14 mouse cellular contexts compared by ENCODE assay signal in the genomic region with DNA sequence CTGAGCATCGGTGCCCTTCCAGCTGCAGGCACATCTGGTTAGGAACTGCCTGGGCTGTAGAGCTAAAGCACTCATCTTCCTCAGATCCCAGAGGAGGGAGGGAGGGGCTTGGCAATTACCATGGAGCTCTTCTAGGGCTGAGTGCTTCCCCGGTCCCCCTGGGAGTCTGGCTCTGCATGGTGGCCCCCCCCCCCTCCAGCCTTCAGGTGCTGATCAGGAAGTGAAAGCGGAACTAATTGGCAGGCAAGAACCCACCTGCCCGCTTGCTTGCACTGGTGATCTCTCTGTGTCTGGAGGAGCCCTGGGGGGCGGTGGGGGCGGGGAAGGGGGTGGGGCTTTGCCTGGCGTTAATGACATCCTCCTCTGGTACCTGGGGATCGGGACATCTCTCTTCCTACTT. TPM values are rescaled to one million over a fixed set of nuclear protein-coding genes. Genes with fewer than 3 reads are reported as not detected.
DNase-seq lines count a peak whose midpoint lies in the region; ATAC-seq lines count a peak whose summit lies in the region.
"Had no signal": no experiment of that assay in that cellular context is flagged by ENCODE, and none has a peak within 500 bp of the region (broad histone marks: within the 10 kb centered on the region; RNA-seq: fewer than 3 reads in every experiment).

No protein-coding gene starts in this region.

- H3K9ac ChIP-seq in hindbrain, embryonic 16.5 days (ENCODE audit: low read depth, low read length), result peak overlapping the region; percentile 38
- H3K9ac ChIP-seq: heart, embryonic 13.5 days; limb, embryonic 15.5 days had no signal

- peaks cover 16% of the 10 kb centered on the region for H3K4me1 ChIP-seq in hindbrain, embryonic 16.5 days (ENCODE audit: control insufficient read depth, insufficient read depth, low read depth, low read length)

- DNase-seq in embryo, embryonic 10 days (ENCODE audit: low spot score), result peak; percentile 16
- no peak for DNase-seq in embryo, embryonic 9.5 days (ENCODE audit: extremely low spot score)
- DNase-seq in retina, embryonic 14.5 days (ENCODE audit: low spot score), result peak; percentile 36
- DNase-seq in retina, postnatal 1 day, result no peak
- no peak for DNase-seq in urinary bladder, postnatal 25 days (ENCODE audit: low spot score)
- DNase-seq in layer of hippocampus, postnatal 25 days (ENCODE audit: extremely low spot score in 1 of 2, low spot score in 1 of 2), result no peak
- DNase-seq: adrenal gland, adult 8-10 months; thymus, postnatal 14 days had no signal

- no peak overlapping the region for H3K4me3 ChIP-seq in hindbrain, embryonic 16.5 days (ENCODE audit: low read length)
- H3K4me3 ChIP-seq: heart, embryonic 13.5 days; limb, embryonic 15.5 days had no signal

- H3K27ac ChIP-seq in hindbrain, embryonic 16.5 days (ENCODE audit: low read depth, low read length), result no peak overlapping the region
- H3K27ac ChIP-seq: heart, embryonic 13.5 days; limb, embryonic 15.5 days; macrophage had no signal

- no peaks in the 10 kb centered on the region for H3K36me3 ChIP-seq in hindbrain, embryonic 16.5 days (ENCODE audit: control insufficient read depth, insufficient read depth, low read length)
- H3K36me3 ChIP-seq: heart, embryonic 13.5 days; limb, embryonic 15.5 days had no signal

- ATAC-seq in hindbrain, embryonic 16.5 days, result 0 out of 2 replicates have a peak, but pooled peaks have one; percentile 10
- ATAC-seq in neutrophil, adult 5-6 weeks (ENCODE audit: extremely low read depth, insufficient number of reproducible peaks, low FRiP score, poor library complexity, severe bottlenecking), result peak; percentile 77

- H3K27me3 ChIP-seq in hindbrain, embryonic 16.5 days (replicated peaks; ENCODE audit: control insufficient read depth, insufficient read depth, low read length), result no peaks in the 10 kb centered on the region

- H3K9me3 ChIP-seq in hindbrain, embryonic 16.5 days (ENCODE audit: control insufficient read depth, low read length), result no peaks in the 10 kb centered on the region
- H3K9me3 ChIP-seq: heart, embryonic 13.5 days; limb, embryonic 15.5 days had no signal

- WGBS in hindbrain, embryonic 16.5 days, result 1% methylated on average over 8 of the region's 8 CpGs

- H3K4me2 ChIP-seq in hindbrain, embryonic 16.5 days (ENCODE audit: low read length), result 0 out of 2 replicates have a peak overlapping the region, but pooled peaks have one; percentile 2
- H3K4me2 ChIP-seq: heart, embryonic 13.5 days; limb, embryonic 15.5 days had no signal

RNA-seq across cellular contexts. Expression of gene Cntn2, which starts 9.2 kb away (rescaled TPM):
- polyA plus RNA-seq in hindbrain, embryonic 16.5 days (2015; fragmentation: Nextera tagmentation; extraction: Ambion mirVana), result 24.3 and 31.0 TPM in 2 replicates
- under 0.01 TPM in 2 replicates for total RNA-seq in neutrophil, adult 5-6 weeks (2017)
- 10 to 100 TPM; 69.3 to 69.6 TPM for total RNA-seq in layer of hippocampus, postnatal 25 days (2021)
- total RNA-seq: gastrocnemius, adult 8-10 months had no signal
- polyA plus RNA-seq: macrophage had no signal

RNA-seq across cellular contexts. Expression of gene Tmem81, which starts 27.8 kb away (rescaled TPM):
- 0.56 and 0.95 TPM in 2 replicates for polyA plus RNA-seq in hindbrain, embryonic 16.5 days (2015; fragmentation: Nextera tagmentation; extraction: Ambion mirVana)
- 11.3 and 11.7 TPM in 2 replicates for total RNA-seq in neutrophil, adult 5-6 weeks (2017)
- 1 to 10 TPM; 5.3 to 6.2 TPM for total RNA-seq in layer of hippocampus, postnatal 25 days (2021)

RNA-seq across cellular contexts. Expression of gene Rbbp5, which starts 56.7 kb away (rescaled TPM):
- polyA plus RNA-seq in hindbrain, embryonic 16.5 days (2015; fragmentation: Nextera tagmentation; extraction: Ambion mirVana), result 36.4 and 45.2 TPM in 2 replicates
- 49.8 and 57.6 TPM in 2 replicates for total RNA-seq in neutrophil, adult 5-6 weeks (2017)
- total RNA-seq in layer of hippocampus, postnatal 25 days (2021), result 10 to 100 TPM; 59.0 to 62.8 TPM

Comparison
In these comparisons a context has a peak if more than half of its experiments do, and no peak if none do; other contexts are left out.
1. DNase-seq: peak in embryo, embryonic 10 days (single experiment) and retina, embryonic 14.5 days (single experiment); none in embryo, embryonic 9.5 days (single experiment), retina, postnatal 1 day (single experiment), urinary bladder, postnatal 25 days (single experiment) and layer of hippocampus, postnatal 25 days (0 of 2).
2. RNA of gene Cntn2, which starts 9.2 kb away (total RNA-seq): 69.3 to 69.6 TPM in layer of hippocampus, postnatal 25 days; under 0.01 TPM in neutrophil, adult 5-6 weeks; every median in the first group is over 10 times any median in the second.